Mouse (Mus musculus) liver, adult 2 months (tissue): Measurements from ENCODE around the gene Pou3f1.
A peak's percentile ranks its signal among the peaks of the same experiment; 100 is the strongest.

Experiments
- CTCF ChIP-seq: fragments of 200-500 bp; IDR thresholded peaks from 2 replicates; pipeline ENCODE4 v1.5.1; 2011; ENCODE audit warnings: low read depth, low read length, control low read depth
- POLR2A ChIP-seq: fragments of 200-500 bp; IDR thresholded peaks from 2 replicates; pipeline ENCODE4 v1.6.1; 2011; ENCODE audit warnings: low read length, control low read depth; ENCODE audit not compliant: insufficient read depth; ENCODE audit errors: extremely low read depth

- no peak for TF ChIP-seq POLR2A
- TF ChIP-seq CTCF = peak; percentile 19; the same call in 1 of the 2 replicates
These were observed 28.4 kb downstream of the Pou3f1 start for GRCm38 (mm10) chr4:124685004-124685403.
